Mouse (Mus musculus) liver, embryonic 13.5 days (tissue): ENCODE results near the gene Gulp1. TPM values are rescaled to one million over a fixed set of nuclear protein-coding genes. Genes with fewer than 3 reads are reported as not detected.

Experiments
- ATAC-seq: fragments of 200-750 bp; cut with Nextera tagmentation; 2 replicates; pipeline ENCODE4 v1.8.0; 2017; ENCODE audit warnings: low read depth, mild to moderate bottlenecking, moderate number of reproducible peaks, moderate library complexity
- DNase-seq: peaks from one replicate; pipeline ENCODE4 v3.0.0; 2022
- H3K27ac ChIP-seq: fragments of 300-500 bp; sonication (generic); 2 replicates; pipeline ENCODE4 v1.5.1; 2015; ENCODE audit warnings: moderate library complexity, mild to moderate bottlenecking, inconsistent platforms
- H3K27me3 ChIP-seq: fragments of 300-500 bp; sonication (generic); 2 replicates; pipeline ENCODE4 v1.6.1; 2015; ENCODE audit warnings: mild to moderate bottlenecking, inconsistent platforms
- H3K36me3 ChIP-seq: fragments of 300-500 bp; sonication (generic); 2 replicates; pipeline ENCODE4 v1.6.1; 2015; ENCODE audit warnings: mild to moderate bottlenecking, inconsistent platforms
- H3K4me1 ChIP-seq: fragments of 300-500 bp; sonication (generic); replicated peaks from 2 replicates; pipeline ENCODE4 v1.6.1; 2015; ENCODE audit warnings: inconsistent platforms
- H3K4me2 ChIP-seq: fragments of 300-500 bp; sonication (generic); 2 replicates; pipeline ENCODE4 v1.6.1; 2015; ENCODE audit warnings: inconsistent platforms, mild to moderate bottlenecking, moderate library complexity
- H3K4me3 ChIP-seq: fragments of 300-500 bp; sonication (generic); replicated peaks from 2 replicates; pipeline ENCODE4 v1.5.1; 2015; ENCODE audit warnings: mild to moderate bottlenecking, inconsistent platforms
- H3K9ac ChIP-seq: fragments of 300-500 bp; sonication (generic); 2 replicates; pipeline ENCODE4 v1.6.1; 2015; ENCODE audit warnings: mild to moderate bottlenecking, inconsistent platforms
- H3K9me3 ChIP-seq: fragments of 300-500 bp; sonication (generic); replicated peaks from 2 replicates; pipeline ENCODE4 v1.6.1; 2016; ENCODE audit warnings: inconsistent platforms
- WGBS: fragments of 180-500 bp; shearing (Covaris S2); methylation state at CpG from one replicate; pipeline ENCODE4 v1.1.7; 2015; ENCODE audit not compliant: insufficient replicate concordance; 5-methylcytosine and 5-hydroxymethylcytosine counted together
- polyA plus RNA-seq: library from polyadenylated mRNA; unstranded; fragments of >200 nt; fragmentation: Nextera tagmentation; extraction: Ambion mirVana; gene quantifications from 2 replicates; pipeline ENCODE4 v1.2.1, GENCODE M21; 2015

The Gulp1 gene
- polyA plus RNA-seq, 1 experiment from 2014 or later: 0.77 TPM

GRCm38 (mm10) chr1:44593109-44593508 is 41.8 kb downstream of the Gulp1 start:
- Histone ChIP-seq H3K4me2 (no peak overlapping the region), H3K4me1 (no peaks in the 10 kb centered on the region), H3K4me3 (no peak overlapping the region), H3K36me3 (no peaks in the 10 kb centered on the region), H3K9ac (no peak overlapping the region), H3K9me3 (no peaks in the 10 kb centered on the region), H3K27me3 (no peaks in the 10 kb centered on the region), H3K27ac (no peak overlapping the region)
- WGBS: 56% methylated on average over 1 of the region's 1 CpGs
- DNase-seq (no peak), ATAC-seq (no peak)

GRCm38 (mm10) chr1:44598312-44598711 is 47.0 kb downstream of the Gulp1 start:
- no peaks in the 10 kb centered on the region for H3K27me3 ChIP-seq
- 63% methylated on average over 2 of the region's 2 CpGs for WGBS
- no peaks in the 10 kb centered on the region for H3K9me3 ChIP-seq
- no peaks in the 10 kb centered on the region for H3K36me3 ChIP-seq
- DNase-seq (no peak), ATAC-seq (no peak)
- no peaks in the 10 kb centered on the region for H3K4me1 ChIP-seq
- no peak overlapping the region for H3K9ac ChIP-seq
- H3K4me2 ChIP-seq: no peak overlapping the region
- no peak overlapping the region for H3K4me3 ChIP-seq
- H3K27ac ChIP-seq: no peak overlapping the region

- Histone ChIP-seq H3K4me3 (no peak overlapping the region), H3K4me2 (no peak overlapping the region), H3K36me3 (no peaks in the 10 kb centered on the region), H3K27ac (no peak overlapping the region), H3K9me3 (no peaks in the 10 kb centered on the region), H3K27me3 (no peaks in the 10 kb centered on the region), H3K9ac (no peak overlapping the region), H3K4me1 (no peaks in the 10 kb centered on the region)
- whole genome bisulfite sequencing: 54% methylated on average over 2 of the region's 2 CpGs
- DNase-seq: no peak
- no peak for ATAC-seq
Observed at GRCm38 (mm10) chr1:44613294-44614041, 62.2 kb downstream of the Gulp1 start.

- H3K9ac ChIP-seq: no peak overlapping the region
- DNase-seq (no peak), ATAC-seq (no peak)
- no peaks in the 10 kb centered on the region for H3K36me3 ChIP-seq
- no peaks in the 10 kb centered on the region for H3K27me3 ChIP-seq
- no peak overlapping the region for H3K4me3 ChIP-seq
- 54% methylated on average over 2 of the region's 2 CpGs for WGBS
- H3K4me1 ChIP-seq: no peaks in the 10 kb centered on the region
- H3K9me3 ChIP-seq: no peaks in the 10 kb centered on the region
- no peak overlapping the region for H3K27ac ChIP-seq
- H3K4me2 ChIP-seq: no peak overlapping the region
Observed at GRCm38 (mm10) chr1:44618751-44619150, 67.4 kb downstream of the Gulp1 start.

GRCm38 (mm10) chr1:44634481-44634880 is 83.2 kb downstream of the Gulp1 start:
- 39% methylated on average over 4 of the region's 4 CpGs for WGBS
- no peak overlapping the region for H3K4me3 ChIP-seq
- ATAC-seq (no peak), DNase-seq (no peak)
- no peaks in the 10 kb centered on the region for H3K9me3 ChIP-seq
- H3K9ac ChIP-seq: no peak overlapping the region
- no peak overlapping the region for H3K27ac ChIP-seq
- no peaks in the 10 kb centered on the region for H3K36me3 ChIP-seq
- H3K4me2 ChIP-seq: no peak overlapping the region
- no peaks in the 10 kb centered on the region for H3K27me3 ChIP-seq
- H3K4me1 ChIP-seq: no peaks in the 10 kb centered on the region

GRCm38 (mm10) chr1:44645678-44646276 is 94.5 kb downstream of the Gulp1 start:
- Histone ChIP-seq H3K27me3 (no peaks in the 10 kb centered on the region), H3K4me1 (no peaks in the 10 kb centered on the region), H3K36me3 (no peaks in the 10 kb centered on the region), H3K4me2 (no peak overlapping the region), H3K27ac (no peak overlapping the region), H3K9ac (no peak overlapping the region), H3K4me3 (no peak overlapping the region), H3K9me3 (no peaks in the 10 kb centered on the region)
- 63% methylated on average over 6 of the region's 6 CpGs for WGBS
- ATAC-seq (no peak), DNase-seq (no peak)

- ATAC-seq: no peak
- no peak overlapping the region for H3K4me2 ChIP-seq
- H3K4me3 ChIP-seq: no peak overlapping the region
- DNase-seq: no peak
- no peaks in the 10 kb centered on the region for H3K9me3 ChIP-seq
- no peaks in the 10 kb centered on the region for H3K4me1 ChIP-seq
- no peak overlapping the region for H3K9ac ChIP-seq
- H3K27ac ChIP-seq: no peak overlapping the region
- no peaks in the 10 kb centered on the region for H3K27me3 ChIP-seq
- H3K36me3 ChIP-seq: no peaks in the 10 kb centered on the region
- 55% methylated on average over 3 of the region's 3 CpGs for WGBS
Observed at GRCm38 (mm10) chr1:44678974-44679373, 127.7 kb downstream of the Gulp1 start.

- DNase-seq (no peak), ATAC-seq (no peak)
Observed at GRCm38 (mm10) chr1:44679415-44679814, 128.1 kb downstream of the Gulp1 start.

GRCm38 (mm10) chr1:44682556-44682955 is 131.2 kb downstream of the Gulp1 start:
- Histone ChIP-seq H3K36me3 (no peaks in the 10 kb centered on the region), H3K27me3 (no peaks in the 10 kb centered on the region), H3K4me3 (no peak overlapping the region), H3K27ac (no peak overlapping the region), H3K4me2 (no peak overlapping the region), H3K9ac (no peak overlapping the region), H3K9me3 (no peaks in the 10 kb centered on the region), H3K4me1 (no peaks in the 10 kb centered on the region)
- ATAC-seq (no peak), DNase-seq (no peak)
- WGBS: 58% methylated on average over 2 of the region's 2 CpGs

More at GRCm38 (mm10) chr1:44679415-44679814, 128.1 kb downstream of the Gulp1 start:
- no peaks in the 10 kb centered on the region for H3K4me1 ChIP-seq
- H3K4me3 ChIP-seq: no peak overlapping the region
- no peak overlapping the region for H3K9ac ChIP-seq
- H3K36me3 ChIP-seq: no peaks in the 10 kb centered on the region
- H3K27ac ChIP-seq: no peak overlapping the region
- no peaks in the 10 kb centered on the region for H3K27me3 ChIP-seq
- 55% methylated on average over 3 of the region's 3 CpGs for WGBS
- H3K9me3 ChIP-seq: no peaks in the 10 kb centered on the region
- H3K4me2 ChIP-seq: no peak overlapping the region

- no peaks in the 10 kb centered on the region for H3K9me3 ChIP-seq
- no peaks in the 10 kb centered on the region for H3K36me3 ChIP-seq
- no peaks in the 10 kb centered on the region for H3K4me1 ChIP-seq
- no peak overlapping the region for H3K4me2 ChIP-seq
- 56% methylated on average over 6 of the region's 6 CpGs for WGBS
- H3K27me3 ChIP-seq: no peaks in the 10 kb centered on the region
- ATAC-seq: no peak
- H3K9ac ChIP-seq: no peak overlapping the region
- DNase-seq: no peak
- H3K4me3 ChIP-seq: no peak overlapping the region
- no peak overlapping the region for H3K27ac ChIP-seq
Observed at GRCm38 (mm10) chr1:44683723-44684122, 132.4 kb downstream of the Gulp1 start.

- H3K27ac ChIP-seq: no peak overlapping the region
- H3K9ac ChIP-seq: no peak overlapping the region
- no peaks in the 10 kb centered on the region for H3K27me3 ChIP-seq
- no peak for DNase-seq
- ATAC-seq: no peak
- no peaks in the 10 kb centered on the region for H3K36me3 ChIP-seq
- no peak overlapping the region for H3K4me3 ChIP-seq
- no peaks in the 10 kb centered on the region for H3K9me3 ChIP-seq
- H3K4me1 ChIP-seq: no peaks in the 10 kb centered on the region
- 71% methylated on average over 4 of the region's 4 CpGs for WGBS
- H3K4me2 ChIP-seq: no peak overlapping the region
Observed at GRCm38 (mm10) chr1:44720785-44721410, 169.6 kb downstream of the Gulp1 start.

GRCm38 (mm10) chr1:44741256-44741655 is 189.9 kb downstream of the Gulp1 start:
- no peak for DNase-seq
- no peaks in the 10 kb centered on the region for H3K9me3 ChIP-seq
- no peaks in the 10 kb centered on the region for H3K36me3 ChIP-seq
- no peak overlapping the region for H3K27ac ChIP-seq
- H3K9ac ChIP-seq: no peak overlapping the region
- ATAC-seq: no peak
- no peak overlapping the region for H3K4me2 ChIP-seq
- H3K27me3 ChIP-seq: no peaks in the 10 kb centered on the region
- H3K4me1 ChIP-seq: no peaks in the 10 kb centered on the region
- H3K4me3 ChIP-seq: no peak overlapping the region
